Mouse (Mus musculus) lung, adult 2 months (tissue): ENCODE data around the gene Ak5. TPM values are rescaled to one million over a fixed set of nuclear protein-coding genes. Genes with fewer than 3 reads are reported as not detected.

Experiments
- DNase-seq: peaks from one replicate; pipeline ENCODE4 v3.0.0; 2022
- H3K4me1 ChIP-seq: fragments of 200-500 bp; 2 replicates; pipeline ENCODE4 v1.6.1; 2011; ENCODE audit warnings: low read length; ENCODE audit not compliant: control insufficient read depth, insufficient read depth
- H3K4me3 ChIP-seq: fragments of 200-500 bp; replicated peaks from 2 replicates; pipeline ENCODE3; 2011; ENCODE audit warnings: low read depth, mild to moderate bottlenecking, control low read depth, low read length; ENCODE audit errors: extremely low read depth
- CTCF ChIP-seq: fragments of 200-500 bp; IDR thresholded peaks from 2 replicates; pipeline ENCODE4 v1.5.1; 2011; ENCODE audit warnings: mild to moderate bottlenecking, low read length, control low read depth; ENCODE audit not compliant: insufficient read depth
- POLR2A ChIP-seq: fragments of 200-500 bp; IDR thresholded peaks from 2 replicates; pipeline ENCODE4 v1.6.1; 2011; ENCODE audit warnings: low read depth, mild to moderate bottlenecking, control low read depth, low read length, borderline replicate concordance; ENCODE audit errors: extremely low read depth
- WGBS: fragments of 180-500 bp; shearing (Covaris S2); methylation state at CpG from one replicate; pipeline ENCODE4 v1.1.7; 2018; 5-methylcytosine and 5-hydroxymethylcytosine counted together
- polyA plus RNA-seq: library from polyadenylated mRNA; depleted of rRNA; stranded (reverse); fragments of >200 nt; gene quantifications from 2 replicates; pipeline ENCODE4 v1.2.3, GENCODE M21; 2012

Gene Ak5
- polyA plus RNA-seq, 1 experiment: 0.17 TPM

GRCm38 (mm10) chr3:152568455-152569241, 99.5 kb downstream of the Ak5 start:
- WGBS: 48% methylated on average over 9 of the region's 9 CpGs
- no peak for DNase-seq
- H3K4me3 ChIP-seq: no peak overlapping the region
- 0 out of 2 replicates have a peak, but pooled peaks cover 3% of the 10 kb centered on the region for H3K4me1 ChIP-seq
- TF ChIP-seq CTCF (no peak), POLR2A (no peak)

DNA sequence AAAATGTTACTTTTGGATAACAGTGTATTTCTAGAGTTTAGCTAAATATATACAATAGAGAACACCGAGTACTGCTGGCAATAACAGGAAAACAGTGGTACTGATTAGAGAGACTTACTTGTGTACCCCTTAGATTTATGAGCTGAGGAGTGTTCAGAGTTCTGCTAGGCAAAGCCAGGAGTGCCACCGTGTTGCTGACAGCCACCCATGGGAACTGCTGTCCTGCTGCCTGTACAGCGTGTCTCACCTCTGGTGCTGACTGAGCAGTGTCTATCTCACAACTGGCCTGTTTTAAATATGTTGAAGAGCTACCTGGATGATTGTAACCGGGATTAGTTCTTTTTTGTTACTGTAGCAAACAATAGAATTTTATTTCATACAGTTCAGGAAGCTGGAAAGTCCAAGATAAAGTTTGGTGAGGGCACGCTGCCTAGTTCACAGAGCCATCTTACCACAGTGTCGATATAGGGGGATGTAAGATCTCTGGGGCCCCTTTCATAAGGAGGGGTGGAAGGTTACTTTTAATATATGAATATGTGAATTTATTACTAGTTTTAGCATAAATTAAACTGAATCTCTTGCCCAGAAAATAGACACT, 103.5 kb downstream of the Ak5 start:
- Histone ChIP-seq H3K4me3 (no peak overlapping the region), H3K4me1 (0 out of 2 replicates have a peak, but pooled peaks cover 3% of the 10 kb centered on the region)
- WGBS: 57% methylated on average over 6 of the region's 6 CpGs
- DNase-seq: no peak
- TF ChIP-seq CTCF: no peak
- no peak for TF ChIP-seq POLR2A

- H3K4me1 ChIP-seq: 0 out of 2 replicates have a peak, but pooled peaks cover 3% of the 10 kb centered on the region
- H3K4me3 ChIP-seq: no peak overlapping the region
- TF ChIP-seq CTCF (no peak), POLR2A (no peak)
- DNase-seq: no peak
These were observed 104.3 kb downstream of the Ak5 start for GRCm38 (mm10) chr3:152563833-152564232.

DNA sequence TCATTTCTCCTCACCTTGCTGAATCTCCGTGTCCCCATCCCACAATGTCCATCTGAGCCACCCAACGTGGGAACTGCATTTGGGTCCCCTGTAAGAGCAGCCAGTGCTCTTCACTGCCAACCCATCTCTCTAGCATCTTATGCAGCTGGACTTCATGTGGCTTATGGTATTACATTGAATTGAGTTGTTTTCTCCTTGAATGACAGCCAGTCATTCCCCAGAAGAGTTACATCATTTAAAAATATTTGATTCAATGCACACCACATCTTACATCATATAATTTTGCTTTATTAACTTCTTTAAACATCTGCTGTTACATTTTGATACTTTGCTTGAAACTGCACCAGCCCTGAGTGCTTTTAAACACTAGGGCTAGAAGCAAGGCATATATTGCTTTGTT, 106.5 kb downstream of the Ak5 start:
- Histone ChIP-seq H3K4me3 (no peak overlapping the region), H3K4me1 (no peaks in the 10 kb centered on the region)
- no peak for TF ChIP-seq POLR2A
- no peak for TF ChIP-seq CTCF
- 72% methylated on average over 2 of the region's 2 CpGs for WGBS
- DNase-seq: no peak

GRCm38 (mm10) chr3:152559295-152559694, 108.9 kb downstream of the Ak5 start:
- Histone ChIP-seq H3K4me3 (no peak overlapping the region), H3K4me1 (no peaks in the 10 kb centered on the region)
- 42% methylated on average over 4 of the region's 4 CpGs for WGBS
- no peak for TF ChIP-seq POLR2A
- TF ChIP-seq CTCF: no peak
- no peak for DNase-seq

GRCm38 (mm10) chr3:152558106-152558505, 110.1 kb downstream of the Ak5 start:
- no peaks in the 10 kb centered on the region for H3K4me1 ChIP-seq
- H3K4me3 ChIP-seq: no peak overlapping the region
- TF ChIP-seq POLR2A: no peak
- TF ChIP-seq CTCF: no peak
- WGBS: 63% methylated on average over 10 of the region's 10 CpGs
- DNase-seq: no peak

DNA sequence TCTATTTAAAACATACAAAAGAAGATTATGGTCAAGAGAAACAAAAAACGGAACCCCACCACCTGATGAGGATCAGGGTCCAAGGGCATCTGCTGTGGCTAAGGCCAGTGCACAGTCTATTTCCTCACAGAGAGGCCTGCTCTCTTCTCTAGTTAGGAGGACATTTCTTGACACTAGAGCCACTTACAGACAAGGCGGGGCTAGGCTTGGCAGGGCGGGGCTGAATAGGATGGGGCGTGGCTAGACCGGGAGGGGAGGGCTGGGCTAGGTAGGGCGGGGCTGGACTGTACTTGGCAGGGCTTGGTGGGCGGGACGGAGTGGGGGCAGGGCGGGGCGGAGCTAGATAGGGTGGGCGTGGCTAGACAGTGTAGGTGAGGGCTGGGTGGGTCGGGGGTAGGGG, 110.5 kb downstream of the Ak5 start:
- H3K4me3 ChIP-seq: no peak overlapping the region
- TF ChIP-seq POLR2A: no peak
- no peak for TF ChIP-seq CTCF
- no peak for DNase-seq
- 50% methylated on average over 11 of the region's 12 CpGs for WGBS
- H3K4me1 ChIP-seq: no peaks in the 10 kb centered on the region

- DNase-seq: no peak
- WGBS: 85% methylated on average over 3 of the region's 3 CpGs
These were observed 111.2 kb downstream of the Ak5 start for GRCm38 (mm10) chr3:152556919-152557318.

DNA sequence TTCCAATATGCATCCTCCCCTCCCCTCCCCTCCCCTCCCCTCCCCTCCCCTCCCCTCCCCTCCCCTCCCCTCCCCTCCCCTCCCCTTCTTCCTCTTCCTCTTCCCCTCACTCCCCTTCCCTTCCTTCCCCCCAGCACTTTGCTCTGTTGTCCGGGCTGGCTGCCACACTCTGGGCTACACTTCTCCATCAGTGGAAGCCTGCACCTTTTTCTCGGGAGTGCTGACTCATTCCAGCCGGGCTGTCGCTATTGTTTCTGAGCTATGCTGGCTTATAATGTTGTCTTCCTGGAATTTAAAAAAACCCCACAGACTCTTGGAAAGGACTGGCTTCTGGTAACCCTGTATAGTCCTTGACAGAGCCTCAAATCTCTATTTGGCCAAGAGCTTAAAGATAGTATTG, 111.7 kb downstream of the Ak5 start:
- no peak overlapping the region for H3K4me3 ChIP-seq
- H3K4me1 ChIP-seq: no peaks in the 10 kb centered on the region
- WGBS: 25% methylated on average over 3 of the region's 4 CpGs
- DNase-seq: no peak
- TF ChIP-seq CTCF (no peak), POLR2A (no peak)

More at GRCm38 (mm10) chr3:152556919-152557318, 111.2 kb downstream of the Ak5 start:
- no peak overlapping the region for H3K4me3 ChIP-seq
- TF ChIP-seq POLR2A (no peak), CTCF (no peak)
- no peaks in the 10 kb centered on the region for H3K4me1 ChIP-seq

- DNase-seq: no peak
- WGBS: 65% methylated on average over 7 of the region's 7 CpGs
- H3K4me3 ChIP-seq: no peak overlapping the region
- no peak for TF ChIP-seq POLR2A
- TF ChIP-seq CTCF: no peak
- H3K4me1 ChIP-seq: no peaks in the 10 kb centered on the region
These were observed 112.9 kb downstream of the Ak5 start for GRCm38 (mm10) chr3:152555216-152555615.

DNA sequence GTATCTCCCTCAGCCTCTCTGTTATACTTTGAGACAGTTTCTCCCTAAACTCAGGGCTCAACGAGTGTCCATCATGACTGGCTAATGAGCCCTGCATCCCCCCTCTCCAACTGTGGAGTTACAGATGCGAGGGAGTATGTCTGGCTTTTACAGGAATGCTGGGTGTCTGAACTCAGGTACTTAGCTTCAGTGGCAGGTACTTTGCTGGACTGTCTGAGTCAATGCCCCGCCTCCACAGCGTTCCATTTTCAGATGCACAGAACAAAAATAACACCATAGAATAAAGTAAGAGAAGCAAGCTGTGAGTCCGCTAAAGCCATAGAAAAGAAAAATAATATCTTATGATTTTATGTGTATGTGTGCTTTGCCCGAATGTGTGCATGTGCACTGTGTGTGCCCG, 113.8 kb downstream of the Ak5 start:
- 87% methylated on average over 7 of the region's 7 CpGs for WGBS
- H3K4me1 ChIP-seq: no peaks in the 10 kb centered on the region
- DNase-seq: no peak
- H3K4me3 ChIP-seq: no peak overlapping the region
- TF ChIP-seq CTCF (no peak), POLR2A (no peak)
